Mouse (Mus musculus): ENCODE measurements around the gene Chrna1.
"Not testable (repeated sequence)": the region's sequence is repeated elsewhere in the genome, so short reads cannot be mapped to it uniquely, and the experiment has no call there.

The Chrna1 gene

DNA sequence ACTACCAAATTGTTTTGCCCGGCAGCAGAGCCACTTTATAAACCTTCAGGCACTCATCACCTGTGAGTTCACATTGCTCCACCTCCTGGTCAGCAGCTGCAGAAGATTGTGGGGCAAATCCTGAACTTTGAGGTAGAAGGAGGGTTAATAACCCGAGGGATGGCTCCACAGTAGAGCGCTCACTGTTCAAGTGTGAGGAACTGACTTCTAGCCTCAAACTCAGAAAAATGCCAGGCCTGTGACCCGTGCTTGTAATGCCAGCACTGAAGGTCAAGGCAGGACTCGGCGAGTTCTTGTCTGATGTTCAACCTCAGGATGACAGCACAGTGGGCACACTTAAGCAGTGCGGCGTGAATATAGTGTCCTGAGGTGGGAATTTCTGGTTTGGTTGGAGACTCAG lies 22.2 kb downstream of the Chrna1 start:
- no peak for DNase-seq (ENCODE audit: low spot score in 2 of 2)

DNA sequence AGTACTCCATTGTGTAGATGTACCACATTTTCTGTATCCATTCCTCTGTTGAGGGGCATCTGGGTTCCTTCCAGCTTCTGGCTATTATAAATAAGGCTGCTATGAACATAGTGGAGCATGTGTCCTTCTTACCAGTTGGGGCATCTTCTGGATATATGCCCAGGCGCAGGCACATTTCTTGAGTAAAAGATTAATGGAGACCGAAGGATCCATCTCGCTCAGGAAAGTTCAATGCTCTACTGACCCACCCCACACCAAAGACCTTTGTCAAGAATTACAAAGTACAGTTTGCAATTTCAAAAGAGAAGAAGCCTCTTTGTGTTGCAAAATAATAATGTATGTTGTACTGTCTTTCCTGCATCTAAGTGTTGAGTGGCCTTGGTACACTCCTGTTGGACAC lies 23.1 kb downstream of the Chrna1 start:
- not testable (repeated sequence) for DNase-seq (ENCODE audit: low spot score in 2 of 2)

DNA sequence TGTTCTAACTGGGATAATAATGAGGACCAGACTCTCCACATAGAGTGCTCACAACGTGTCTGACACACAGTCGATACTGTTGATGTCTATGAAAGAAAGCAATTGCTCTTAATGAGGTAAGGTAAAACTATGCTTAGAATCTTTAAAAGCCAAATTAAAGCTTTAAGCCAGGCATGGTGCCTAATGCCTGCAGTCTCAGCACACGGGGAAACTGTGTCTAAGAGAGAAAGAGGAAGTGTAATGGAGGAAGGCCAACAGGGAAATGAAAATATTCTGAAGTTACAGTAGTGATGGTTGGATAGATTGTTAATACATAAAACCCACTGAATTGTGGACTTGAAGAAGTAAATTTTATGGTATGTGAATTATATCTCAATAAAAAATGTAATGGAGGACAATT lies 25.7 kb downstream of the Chrna1 start:
- no peak for DNase-seq (ENCODE audit: low spot score in 2 of 2)

- no peak for DNase-seq (ENCODE audit: low spot score in 2 of 2)
These were observed 27.2 kb downstream of the Chrna1 start for GRCm38 (mm10) chr2:73552926-73553325.

DNA sequence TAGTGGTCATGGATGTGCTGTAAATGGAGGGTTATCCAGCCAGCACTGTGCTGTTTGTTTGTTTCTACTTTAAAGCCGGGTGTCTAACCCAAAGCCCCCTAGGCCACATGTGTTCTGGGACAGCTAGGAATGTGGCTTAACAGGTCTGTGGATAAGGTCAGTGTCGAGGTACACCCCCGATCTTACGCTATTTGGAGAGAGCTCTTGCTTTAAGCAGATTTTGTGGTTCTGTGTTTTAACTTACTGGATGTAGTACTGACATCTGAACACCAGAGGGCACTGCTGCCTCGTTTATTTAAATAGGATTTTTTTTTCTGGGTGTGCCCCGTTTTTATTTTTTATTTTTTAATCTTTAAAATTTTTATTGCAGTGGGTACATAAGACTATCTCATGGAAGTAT lies 29.4 kb downstream of the Chrna1 start:
- no peak for DNase-seq (ENCODE audit: low spot score in 2 of 2)

GRCm38 (mm10) chr2:73548542-73548941 lies 31.6 kb downstream of the Chrna1 start:
- DNase-seq (ENCODE audit: low spot score in 2 of 2), result no peak

- DNase-seq (ENCODE audit: low spot score in 2 of 2), result no peak
These were observed 32.9 kb downstream of the Chrna1 start for GRCm38 (mm10) chr2:73547256-73547655.

DNA sequence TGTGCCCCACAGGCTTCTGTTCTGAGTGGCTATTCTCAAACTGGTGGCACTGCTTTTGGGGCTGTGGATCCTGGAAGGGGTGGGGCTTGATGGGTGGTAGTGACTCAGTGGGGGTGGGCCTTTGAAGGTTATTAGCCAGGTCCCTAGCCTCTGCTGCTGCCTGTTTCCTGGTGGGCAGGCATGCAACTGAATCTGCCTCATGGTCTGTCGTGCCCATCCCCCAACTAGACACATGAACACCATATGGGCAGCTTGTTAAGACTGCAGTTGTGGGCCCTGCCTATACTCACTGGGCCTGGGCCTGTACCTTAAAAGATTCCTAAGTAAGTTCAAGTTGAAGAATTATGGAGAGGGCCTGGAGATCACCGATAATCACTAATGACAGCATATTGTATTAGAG lies 34.6 kb downstream of the Chrna1 start:
- no peak for DNase-seq (ENCODE audit: low spot score in 2 of 2)

DNA sequence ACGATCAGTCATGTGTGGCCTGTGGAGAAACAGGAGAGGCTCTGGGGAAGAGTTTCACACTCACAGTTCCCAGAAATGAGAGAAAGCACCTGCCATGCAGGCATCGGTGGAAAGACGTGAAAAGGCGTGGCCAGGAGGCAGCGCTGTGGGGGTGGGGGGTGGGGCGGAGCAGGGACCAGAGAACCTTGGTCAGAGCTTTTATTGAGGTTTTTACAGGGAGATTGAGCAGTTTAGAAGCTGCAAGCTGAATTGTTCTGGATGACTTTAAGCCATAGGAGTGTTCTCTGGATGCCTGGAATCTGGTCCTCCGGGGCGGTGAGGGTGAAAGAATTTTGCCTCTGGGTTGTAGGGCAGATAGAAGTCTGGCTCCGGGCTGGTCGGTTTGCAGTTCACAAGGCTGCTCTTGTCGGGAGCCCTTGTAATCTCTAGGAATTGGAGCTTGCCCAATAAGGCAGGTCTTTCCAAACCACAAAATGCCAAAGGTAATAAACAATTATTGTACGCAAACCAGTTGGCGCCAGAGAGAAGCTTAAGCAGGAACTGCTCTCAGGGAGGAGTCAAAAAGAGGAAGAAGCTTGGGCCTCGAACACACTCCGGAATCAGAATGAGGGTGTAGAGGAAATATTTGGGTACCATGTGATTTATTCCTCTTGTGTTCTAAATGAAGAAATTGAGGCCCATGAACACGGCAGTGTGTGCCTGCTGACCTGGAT lies 39.5 kb downstream of the Chrna1 start:
- DNase-seq (ENCODE audit: low spot score in 2 of 2), result no peak

- DNase-seq (ENCODE audit: low spot score in 2 of 2), result no peak
These were observed 40.4 kb downstream of the Chrna1 start for GRCm38 (mm10) chr2:73539697-73540096.

GRCm38 (mm10) chr2:73539141-73539540 lies 41.0 kb downstream of the Chrna1 start:
- no peak for DNase-seq (ENCODE audit: low spot score in 2 of 2)

DNA sequence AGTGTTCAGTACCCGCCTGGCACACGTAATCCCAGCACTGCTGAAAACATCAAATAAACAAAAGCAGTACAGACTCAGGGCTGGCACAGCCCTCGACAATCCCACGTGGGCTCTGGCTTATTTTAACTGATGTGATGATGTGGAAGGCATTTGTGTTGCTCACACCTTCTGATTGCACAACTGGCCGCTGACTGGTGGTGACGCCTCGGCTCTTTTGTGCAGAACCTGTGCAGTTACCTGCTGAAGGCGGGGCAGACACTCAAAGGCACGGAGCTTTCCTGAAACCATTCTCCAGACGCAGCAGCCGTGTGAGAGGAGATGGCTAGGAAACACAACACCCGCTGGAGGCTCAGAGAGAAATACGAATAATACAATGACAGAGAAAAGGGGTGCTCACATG lies 41.5 kb downstream of the Chrna1 start:
- no peak for DNase-seq (ENCODE audit: low spot score in 2 of 2)

- DNase-seq (ENCODE audit: low spot score in 2 of 2), result no peak
These were observed 43.9 kb downstream of the Chrna1 start for GRCm38 (mm10) chr2:73536091-73536783.

GRCm38 (mm10) chr2:73534720-73535119 lies 45.4 kb downstream of the Chrna1 start:
- DNase-seq (ENCODE audit: low spot score in 2 of 2), result no peak

GRCm38 (mm10) chr2:73530487-73530886 lies 49.7 kb downstream of the Chrna1 start:
- no peak for DNase-seq (ENCODE audit: low spot score in 2 of 2)

GRCm38 (mm10) chr2:73529356-73530330 lies 50.5 kb downstream of the Chrna1 start, which contains the start of gene Wipf1:
Wipf1 (minus strand) TSS chr2:73529734.
- peak in 1 of 2 experiments; percentile 27 for DNase-seq (ENCODE audit: low spot score in 2 of 2)

- peak in 1 of 2 experiments; percentile 6 for DNase-seq (ENCODE audit: low spot score in 2 of 2)
These were observed 51.4 kb downstream of the Chrna1 start for GRCm38 (mm10) chr2:73528516-73529355.

- DNase-seq (ENCODE audit: low spot score in 2 of 2), result no peak
These were observed 52.2 kb downstream of the Chrna1 start for GRCm38 (mm10) chr2:73527956-73528355.

- DNase-seq (ENCODE audit: low spot score in 2 of 2), result no peak
These were observed 53.4 kb downstream of the Chrna1 start for GRCm38 (mm10) chr2:73526691-73527090.

- DNase-seq (ENCODE audit: low spot score in 2 of 2), result no peak
These were observed 57.2 kb downstream of the Chrna1 start for GRCm38 (mm10) chr2:73522891-73523290.

- DNase-seq (ENCODE audit: low spot score in 2 of 2), result no peak
These were observed 57.8 kb downstream of the Chrna1 start for GRCm38 (mm10) chr2:73522336-73522735.
